Mouse (Mus musculus): ENCODE results near the gene Calcoco1. TPM values are rescaled to one million over a fixed set of nuclear protein-coding genes. Genes with fewer than 3 reads are reported as not detected.

The Calcoco1 gene
- polyA plus RNA-seq, 1 experiment from 2014 or later = 38.3 TPM

DNA sequence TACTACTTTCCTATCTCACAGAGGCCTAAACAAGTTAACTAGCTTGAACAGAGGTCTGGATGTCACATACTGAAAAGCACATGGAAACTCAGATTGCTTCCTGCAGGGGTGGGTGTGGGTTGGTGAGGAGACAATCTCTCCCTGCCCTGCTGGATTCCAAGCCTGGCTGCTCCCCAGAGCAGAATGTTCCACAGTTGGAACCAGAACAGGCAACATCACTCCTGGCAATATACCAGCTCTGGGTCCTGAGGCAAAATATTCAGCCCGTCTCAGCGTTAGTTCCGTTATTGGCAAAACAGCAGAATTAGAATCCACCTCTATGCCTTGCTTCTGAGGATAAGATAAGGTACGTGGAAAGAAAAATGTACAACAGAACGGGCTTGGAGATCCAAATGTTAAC, 28.3 kb upstream of the Calcoco1 start:
- Histone ChIP-seq H3K36me3 (ENCODE audit: control insufficient read depth, insufficient read depth, low read length) (no peaks in the 10 kb centered on the region), H3K9ac (ENCODE audit: low read depth, low read length) (no peak overlapping the region), H3K9me3 (replicated peaks; ENCODE audit: control insufficient read depth, low read length, poor library complexity, severe bottlenecking) (no peaks in the 10 kb centered on the region), H3K27ac (ENCODE audit: low read length) (no peak overlapping the region), H3K4me3 (ENCODE audit: low read depth, low read length) (no peak overlapping the region), H3K4me2 (ENCODE audit: low read length) (no peak overlapping the region), H3K27me3 (ENCODE audit: control insufficient read depth, insufficient read depth, low read depth, low read length) (peaks cover 3% of the 10 kb centered on the region; the same call in 1 of the 2 replicates), H3K4me1 (ENCODE audit: control insufficient read depth, insufficient read depth, low read length) (peaks cover 41% of the 10 kb centered on the region)
- no peak for ATAC-seq
- WGBS = 75% methylated on average over 5 of the region's 5 CpGs

DNA sequence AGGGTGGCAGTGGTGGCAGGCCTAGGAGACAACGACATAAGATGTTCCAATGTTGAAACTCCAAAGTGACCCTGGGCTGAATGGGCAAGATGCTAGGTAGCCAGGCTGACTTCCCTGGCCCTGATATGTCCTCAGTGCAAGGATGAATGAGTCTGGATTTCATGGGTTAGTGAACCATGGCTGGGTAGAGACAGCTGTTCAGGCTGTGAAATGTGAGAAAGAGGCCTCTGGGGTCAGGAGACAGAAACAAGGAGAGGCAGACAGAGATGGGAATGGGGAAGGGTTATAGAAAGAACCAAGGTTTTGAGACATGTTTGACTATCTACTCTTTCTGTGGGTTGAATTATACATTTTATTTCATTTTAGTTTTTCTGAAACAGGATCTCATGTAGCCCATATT, 27.1 kb upstream of the Calcoco1 start:
- Histone ChIP-seq H3K27ac (ENCODE audit: low read length) (no peak overlapping the region), H3K36me3 (ENCODE audit: control insufficient read depth, insufficient read depth, low read length) (no peaks in the 10 kb centered on the region), H3K27me3 (ENCODE audit: control insufficient read depth, insufficient read depth, low read depth, low read length) (peaks cover 3% of the 10 kb centered on the region; the same call in 1 of the 2 replicates), H3K4me1 (ENCODE audit: control insufficient read depth, insufficient read depth, low read length) (peaks cover 45% of the 10 kb centered on the region), H3K9me3 (replicated peaks; ENCODE audit: control insufficient read depth, low read length, poor library complexity, severe bottlenecking) (no peaks in the 10 kb centered on the region), H3K9ac (ENCODE audit: low read depth, low read length) (no peak overlapping the region), H3K4me2 (ENCODE audit: low read length) (no peak overlapping the region), H3K4me3 (ENCODE audit: low read depth, low read length) (no peak overlapping the region)
- WGBS = 95% methylated on average over 1 of the region's 1 CpGs
- no peak for ATAC-seq

DNA sequence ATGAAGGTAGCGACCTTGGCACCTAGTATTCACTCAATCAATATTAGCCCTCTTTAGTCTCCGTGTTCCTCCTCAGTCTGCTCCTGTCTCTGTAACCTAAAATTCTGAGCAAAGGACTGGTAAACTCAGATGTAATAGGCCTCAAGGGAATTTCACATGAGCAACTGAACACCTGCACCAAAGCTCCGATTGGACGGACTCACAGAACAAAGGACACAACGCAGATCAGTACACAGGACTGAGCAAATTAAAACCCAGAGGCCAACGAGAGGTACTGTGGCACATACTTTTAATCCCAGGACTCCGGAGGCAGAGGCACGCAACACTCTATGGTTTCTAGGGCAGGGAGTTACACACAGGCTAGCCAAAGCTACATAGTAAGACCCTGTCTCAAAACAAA, 25.9 kb upstream of the Calcoco1 start:
- ATAC-seq = no peak
- no peaks in the 10 kb centered on the region for H3K9me3 ChIP-seq (replicated peaks; ENCODE audit: control insufficient read depth, low read length, poor library complexity, severe bottlenecking)
- WGBS = 14% methylated on average over 8 of the region's 8 CpGs
- H3K27ac ChIP-seq (ENCODE audit: low read length) = peak overlapping the region; percentile 98
- peak overlapping the region; percentile 73; the same call in 1 of the 2 replicates for H3K9ac ChIP-seq (ENCODE audit: low read depth, low read length)
- H3K4me1 ChIP-seq (ENCODE audit: control insufficient read depth, insufficient read depth, low read length) = peaks cover 50% of the 10 kb centered on the region
- no peaks in the 10 kb centered on the region for H3K36me3 ChIP-seq (ENCODE audit: control insufficient read depth, insufficient read depth, low read length)
- peaks cover 3% of the 10 kb centered on the region; the same call in 1 of the 2 replicates for H3K27me3 ChIP-seq (ENCODE audit: control insufficient read depth, insufficient read depth, low read depth, low read length)
- peak overlapping the region; percentile 71 for H3K4me2 ChIP-seq (ENCODE audit: low read length)
- H3K4me3 ChIP-seq (ENCODE audit: low read depth, low read length) = no peak overlapping the region; the same call in 1 of the 2 replicates

DNA sequence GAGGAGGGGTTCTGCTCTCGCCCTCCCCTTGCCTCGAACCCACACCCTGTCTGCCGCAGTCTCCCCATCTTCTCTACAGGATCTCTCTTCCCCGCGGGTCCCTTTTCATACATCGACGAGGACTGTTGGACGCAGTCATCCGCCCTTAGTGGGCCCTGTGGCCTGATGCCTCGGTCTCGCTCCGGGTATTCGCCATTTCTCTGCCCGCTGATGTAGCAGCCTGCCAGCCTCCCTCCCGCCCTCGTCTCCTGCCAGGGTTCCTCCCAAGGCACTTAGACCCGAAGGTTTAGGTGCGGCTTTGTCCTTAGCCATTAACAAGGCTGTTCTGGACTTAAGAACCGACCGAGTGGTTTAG, 25.3 kb upstream of the Calcoco1 start:
- Histone ChIP-seq H3K9me3 (replicated peaks; ENCODE audit: control insufficient read depth, low read length, poor library complexity, severe bottlenecking) (no peaks in the 10 kb centered on the region), H3K36me3 (ENCODE audit: control insufficient read depth, insufficient read depth, low read length) (no peaks in the 10 kb centered on the region), H3K9ac (ENCODE audit: low read depth, low read length) (peak overlapping the region; percentile 73), H3K27me3 (ENCODE audit: control insufficient read depth, insufficient read depth, low read depth, low read length) (peaks cover 3% of the 10 kb centered on the region; the same call in 1 of the 2 replicates), H3K4me1 (ENCODE audit: control insufficient read depth, insufficient read depth, low read length) (peaks cover 52% of the 10 kb centered on the region), H3K4me2 (ENCODE audit: low read length) (peak overlapping the region; percentile 71), H3K4me3 (ENCODE audit: low read depth, low read length) (peak overlapping the region; percentile 41), H3K27ac (ENCODE audit: low read length) (peak overlapping the region; percentile 98)
- WGBS = 2% methylated on average over 20 of the region's 20 CpGs
- ATAC-seq = no peak

DNA sequence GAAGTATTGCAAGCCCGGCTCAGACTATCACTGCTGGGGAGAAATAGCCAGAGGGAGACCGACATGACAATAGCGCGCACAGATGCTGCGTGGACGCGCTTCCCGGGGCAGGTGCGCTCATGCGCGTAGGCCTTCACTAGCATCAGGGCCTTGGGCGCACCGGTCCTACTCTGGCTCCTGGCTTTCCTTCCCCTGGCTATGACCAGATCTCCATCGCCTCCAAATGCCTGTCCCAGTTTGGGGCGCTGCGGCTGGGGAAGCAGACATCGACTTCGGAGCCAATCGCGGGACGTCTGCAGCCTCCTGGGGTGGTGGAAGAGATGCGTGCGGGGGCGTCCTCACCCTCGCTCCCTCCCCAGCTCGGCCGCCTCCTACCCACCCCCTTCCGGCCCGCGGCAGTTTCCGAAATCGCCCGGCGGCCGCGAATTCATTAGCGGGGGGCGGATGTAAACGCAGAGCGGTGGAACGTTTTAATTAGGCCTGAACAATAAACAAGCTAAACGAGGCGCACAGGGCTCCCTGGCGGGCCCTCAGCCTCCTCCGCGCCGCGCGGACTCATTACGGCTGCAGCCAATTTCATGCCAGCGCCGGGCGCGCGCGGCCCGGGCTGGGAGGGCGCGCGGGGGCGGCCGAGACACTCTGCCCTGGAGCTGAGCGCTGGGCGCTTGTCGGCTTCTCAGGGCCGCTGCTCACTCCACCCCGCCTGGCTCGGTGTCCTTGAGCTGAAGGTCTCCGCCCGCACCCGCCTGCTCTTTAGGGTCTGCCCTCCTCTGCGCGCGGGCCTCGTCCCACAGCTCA, 24.7 kb upstream of the Calcoco1 start:
- Histone ChIP-seq H3K9me3 (replicated peaks; ENCODE audit: control insufficient read depth, low read length, poor library complexity, severe bottlenecking) (no peaks in the 10 kb centered on the region), H3K36me3 (ENCODE audit: control insufficient read depth, insufficient read depth, low read length) (no peaks in the 10 kb centered on the region), H3K4me2 (ENCODE audit: low read length) (peak overlapping the region; percentile 71), H3K4me1 (ENCODE audit: control insufficient read depth, insufficient read depth, low read length) (peaks cover 52% of the 10 kb centered on the region), H3K4me3 (ENCODE audit: low read depth, low read length) (peak overlapping the region; percentile 41), H3K9ac (ENCODE audit: low read depth, low read length) (peak overlapping the region; percentile 73), H3K27me3 (ENCODE audit: control insufficient read depth, insufficient read depth, low read depth, low read length) (peaks cover 3% of the 10 kb centered on the region; the same call in 1 of the 2 replicates), H3K27ac (ENCODE audit: low read length) (peak overlapping the region; percentile 98)
- peak; percentile 66 for ATAC-seq
- under 1% methylated on average over 71 of the region's 75 CpGs for WGBS

DNA sequence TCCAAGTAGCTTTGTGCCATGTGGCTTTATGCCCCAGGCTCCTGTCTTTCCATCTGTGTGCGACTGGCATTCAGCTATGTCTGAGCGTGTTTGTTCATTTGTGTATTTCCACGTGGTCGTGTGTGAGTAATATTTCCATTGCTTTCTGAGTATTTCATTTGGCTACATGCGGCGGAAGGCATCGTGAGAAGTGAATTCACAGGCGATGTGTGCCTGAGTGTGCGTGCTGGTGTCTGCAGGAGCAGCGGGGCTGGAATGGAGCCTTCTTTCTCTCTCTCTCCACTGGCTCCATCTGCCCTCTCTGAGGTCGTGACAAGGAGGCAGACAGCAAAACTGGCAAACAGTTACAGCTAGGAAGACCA, 24.1 kb upstream of the Calcoco1 start:
- Histone ChIP-seq H3K9ac (ENCODE audit: low read depth, low read length) (peak overlapping the region; percentile 73), H3K9me3 (replicated peaks; ENCODE audit: control insufficient read depth, low read length, poor library complexity, severe bottlenecking) (no peaks in the 10 kb centered on the region), H3K36me3 (ENCODE audit: control insufficient read depth, insufficient read depth, low read length) (no peaks in the 10 kb centered on the region), H3K27ac (ENCODE audit: low read length) (peak overlapping the region; percentile 98), H3K4me3 (ENCODE audit: low read depth, low read length) (peak overlapping the region; percentile 41), H3K4me2 (ENCODE audit: low read length) (peak overlapping the region; percentile 71), H3K27me3 (ENCODE audit: control insufficient read depth, insufficient read depth, low read depth, low read length) (peaks cover 3% of the 10 kb centered on the region; the same call in 1 of the 2 replicates), H3K4me1 (ENCODE audit: control insufficient read depth, insufficient read depth, low read length) (peaks cover 52% of the 10 kb centered on the region)
- peak; percentile 12; the same call in 1 of the 2 replicates for ATAC-seq
- 6% methylated on average over 11 of the region's 11 CpGs for WGBS

DNA sequence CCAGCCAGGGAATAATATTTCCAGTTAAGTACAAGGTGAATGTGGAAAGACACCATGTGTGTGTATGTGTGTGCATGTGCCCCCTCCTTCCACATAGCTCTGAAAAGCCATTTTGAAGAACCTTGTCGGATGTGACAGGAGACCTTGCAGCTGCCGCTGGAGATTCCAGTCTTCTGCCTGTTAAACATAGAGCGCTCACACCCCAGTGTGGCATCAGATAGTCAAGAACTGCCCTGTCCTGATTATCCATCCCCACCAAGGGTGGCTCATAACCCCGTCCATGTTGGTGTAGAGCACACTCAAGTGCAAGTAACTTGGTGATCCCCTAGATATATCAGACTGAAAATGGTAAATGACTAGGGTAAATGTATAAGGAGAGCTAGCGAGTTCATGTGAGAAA, 23.4 kb upstream of the Calcoco1 start:
- 38% methylated on average over 5 of the region's 5 CpGs for WGBS

DNA sequence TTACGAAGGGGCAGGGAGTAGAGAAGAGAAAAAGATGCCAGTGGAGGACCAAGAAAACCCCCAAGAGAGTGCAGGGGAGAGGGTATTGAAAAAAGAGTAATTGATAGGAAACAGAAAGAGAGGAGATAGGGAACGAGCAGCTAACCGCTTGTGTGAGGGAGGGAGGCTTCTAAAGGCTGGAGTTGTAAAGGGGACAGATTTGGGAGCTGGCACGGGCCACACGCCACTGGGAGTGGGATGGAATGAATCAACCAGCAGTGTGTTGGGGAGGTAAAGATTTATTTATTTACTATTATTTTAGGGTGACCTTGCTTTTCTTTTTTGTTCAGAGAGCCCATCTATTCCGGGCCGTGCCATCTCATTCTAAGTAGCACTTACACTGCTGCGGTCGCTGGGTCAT, 22.9 kb upstream of the Calcoco1 start:
- H3K27ac ChIP-seq (ENCODE audit: low read length) = peak overlapping the region; percentile 98
- no peak overlapping the region for H3K4me3 ChIP-seq (ENCODE audit: low read depth, low read length)
- peak overlapping the region; percentile 32; the same call in 1 of the 2 replicates for H3K4me2 ChIP-seq (ENCODE audit: low read length)
- ATAC-seq = no peak
- H3K27me3 ChIP-seq (ENCODE audit: control insufficient read depth, insufficient read depth, low read depth, low read length) = peaks cover 3% of the 10 kb centered on the region; the same call in 1 of the 2 replicates
- H3K9me3 ChIP-seq (replicated peaks; ENCODE audit: control insufficient read depth, low read length, poor library complexity, severe bottlenecking) = no peaks in the 10 kb centered on the region
- no peaks in the 10 kb centered on the region for H3K36me3 ChIP-seq (ENCODE audit: control insufficient read depth, insufficient read depth, low read length)
- H3K9ac ChIP-seq (ENCODE audit: low read depth, low read length) = peak overlapping the region; percentile 64
- peaks cover 52% of the 10 kb centered on the region for H3K4me1 ChIP-seq (ENCODE audit: control insufficient read depth, insufficient read depth, low read length)
- WGBS = 20% methylated on average over 9 of the region's 9 CpGs

More for the DNA sequence above, 23.4 kb upstream of the Calcoco1 start:
- Histone ChIP-seq H3K36me3 (ENCODE audit: control insufficient read depth, insufficient read depth, low read length) (no peaks in the 10 kb centered on the region), H3K9ac (ENCODE audit: low read depth, low read length) (no peak overlapping the region; the same call in 1 of the 2 replicates), H3K9me3 (replicated peaks; ENCODE audit: control insufficient read depth, low read length, poor library complexity, severe bottlenecking) (no peaks in the 10 kb centered on the region), H3K27ac (ENCODE audit: low read length) (peak overlapping the region; percentile 98), H3K27me3 (ENCODE audit: control insufficient read depth, insufficient read depth, low read depth, low read length) (peaks cover 3% of the 10 kb centered on the region; the same call in 1 of the 2 replicates), H3K4me3 (ENCODE audit: low read depth, low read length) (no peak overlapping the region), H3K4me2 (ENCODE audit: low read length) (no peak overlapping the region), H3K4me1 (ENCODE audit: control insufficient read depth, insufficient read depth, low read length) (peaks cover 52% of the 10 kb centered on the region)
- no peak for ATAC-seq

DNA sequence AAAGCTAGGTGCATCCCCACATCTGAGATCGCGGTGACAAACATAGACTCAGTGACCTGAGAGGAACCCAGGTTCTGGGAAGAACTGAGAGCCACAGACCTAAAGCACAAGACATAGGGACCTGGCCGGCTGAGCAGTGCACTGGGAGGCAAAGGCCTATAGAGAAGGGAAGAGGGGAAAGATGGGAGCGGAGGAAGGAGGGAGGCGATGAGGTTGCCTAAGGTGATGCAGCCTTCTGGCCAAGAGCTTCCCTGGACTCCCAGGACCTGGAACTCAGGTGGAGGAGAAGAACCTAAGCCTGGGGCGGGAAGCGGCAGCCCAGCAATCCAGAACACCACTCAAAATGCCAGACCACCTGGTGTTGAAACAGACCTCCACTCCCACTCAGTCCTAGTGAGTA, 22.4 kb upstream of the Calcoco1 start:
- 22% methylated on average over 7 of the region's 7 CpGs for WGBS
- Histone ChIP-seq H3K4me2 (ENCODE audit: low read length) (peak overlapping the region; percentile 32), H3K4me3 (ENCODE audit: low read depth, low read length) (no peak overlapping the region), H3K4me1 (ENCODE audit: control insufficient read depth, insufficient read depth, low read length) (peaks cover 54% of the 10 kb centered on the region), H3K9ac (ENCODE audit: low read depth, low read length) (peak overlapping the region; percentile 64), H3K27me3 (ENCODE audit: control insufficient read depth, insufficient read depth, low read depth, low read length) (peaks cover 3% of the 10 kb centered on the region; the same call in 1 of the 2 replicates), H3K36me3 (ENCODE audit: control insufficient read depth, insufficient read depth, low read length) (no peaks in the 10 kb centered on the region), H3K27ac (ENCODE audit: low read length) (peak overlapping the region; percentile 98), H3K9me3 (replicated peaks; ENCODE audit: control insufficient read depth, low read length, poor library complexity, severe bottlenecking) (no peaks in the 10 kb centered on the region)
- ATAC-seq = no peak
